Mouse (Mus musculus) lung, postnatal 0 days (tissue): ENCODE data around the gene Plekhm2.

Source experiments
- CTCF ChIP-seq: IDR thresholded peaks from 2 replicates; pipeline ENCODE4 v1.5.1; 2016; ENCODE audit warnings: antibody characterized with exemption, mild to moderate bottlenecking
- EP300 ChIP-seq: IDR thresholded peaks from 2 replicates; pipeline ENCODE4 v1.6.1; 2016; ENCODE audit warnings: antibody characterized with exemption, mild to moderate bottlenecking, control low read depth

DNA sequence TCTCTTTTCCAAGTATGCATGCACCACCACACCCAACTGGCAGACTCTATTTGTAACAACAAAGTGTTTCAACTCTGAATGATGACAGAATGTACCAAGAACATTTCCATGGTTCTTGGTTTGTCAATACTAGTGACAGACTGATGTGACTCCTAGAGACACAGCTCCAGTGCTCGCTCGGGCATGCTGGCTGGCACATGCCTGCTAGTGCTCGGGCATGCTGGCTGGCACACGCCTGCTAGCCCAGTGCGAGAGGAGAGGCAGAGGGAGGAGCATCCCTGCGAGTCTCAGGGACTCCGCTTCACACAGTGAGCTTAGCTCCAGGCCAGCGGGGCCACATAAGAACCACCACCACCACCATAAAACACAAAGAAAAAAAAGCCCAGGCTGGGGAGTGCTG lies 30.0 kb upstream of the Plekhm2 start:
- TF ChIP-seq CTCF: no peak
- no peak for TF ChIP-seq EP300
